Mouse (Mus musculus) kidney, postnatal 0 days (tissue): ENCODE results near the gene Hist1h2ak. TPM values are rescaled to one million over a fixed set of nuclear protein-coding genes. Genes with fewer than 3 reads are reported as not detected.
"Not testable (repeated sequence)": the region's sequence is repeated elsewhere in the genome, so short reads cannot be mapped to it uniquely, and the experiment has no call there.

Source experiments
- ATAC-seq: fragments of 200-750 bp; cut with Nextera tagmentation; replicated peaks from 2 replicates; pipeline ENCODE4 v1.8.0; 2017; ENCODE audit warnings: low read depth, moderate number of reproducible peaks, moderate TSS enrichment, moderate library complexity; ENCODE audit not compliant: low FRiP score
- DNase-seq: peaks from one replicate; pipeline ENCODE4 v3.0.0-alpha.2; 2016; ENCODE audit warnings: low spot score
- H3K27ac ChIP-seq: fragments of 300-500 bp; sonication (generic); 2 replicates; pipeline ENCODE4 v1.5.1; 2014; ENCODE audit warnings: mild to moderate bottlenecking
- H3K27me3 ChIP-seq: fragments of 300-500 bp; sonication (generic); 2 replicates; pipeline ENCODE4 v1.6.1; 2014; ENCODE audit warnings: low read length, mixed read lengths; ENCODE audit not compliant: insufficient read depth
- H3K36me3 ChIP-seq: fragments of 300-500 bp; sonication (generic); 2 replicates; pipeline ENCODE4 v1.6.1; 2014; ENCODE audit warnings: low read length, mixed read lengths; ENCODE audit not compliant: insufficient read depth
- H3K4me1 ChIP-seq: fragments of 300-500 bp; sonication (generic); replicated peaks from 2 replicates; pipeline ENCODE4 v1.6.1; 2014; ENCODE audit warnings: antibody characterized with exemption, low read length, mixed read lengths; ENCODE audit not compliant: insufficient read depth
- H3K4me2 ChIP-seq: fragments of 300-500 bp; sonication (generic); 2 replicates; pipeline ENCODE4 v1.6.1; 2014; ENCODE audit warnings: mild to moderate bottlenecking, low read length, moderate library complexity, mixed read lengths
- H3K4me3 ChIP-seq: fragments of 300-500 bp; sonication (generic); replicated peaks from 2 replicates; pipeline ENCODE4 v1.5.1; 2014; ENCODE audit warnings: low read depth, low read length
- H3K9ac ChIP-seq: fragments of 300-500 bp; sonication (generic); 2 replicates; pipeline ENCODE4 v1.6.1; 2014; ENCODE audit warnings: low read depth, low read length
- H3K9me3 ChIP-seq: fragments of 300-500 bp; sonication (generic); replicated peaks from 2 replicates; pipeline ENCODE4 v1.6.1; 2016; ENCODE audit warnings: low read length, inconsistent platforms, mixed read lengths
- CTCF ChIP-seq: IDR thresholded peaks from 2 replicates; pipeline ENCODE4 v1.5.1; 2016; ENCODE audit warnings: antibody characterized with exemption, low read depth, mild to moderate bottlenecking, moderate library complexity
- WGBS: fragments of 180-500 bp; shearing (Covaris S2); extraction: QIAGEN DNeasy Blood & Tissue Kit; methylation state at CpG from one replicate; pipeline ENCODE4 v1.1.7; 2014; 5-methylcytosine and 5-hydroxymethylcytosine counted together
- polyA plus RNA-seq: library from polyadenylated mRNA; unstranded; fragments of >200 nt; fragmentation: Nextera tagmentation; extraction: Ambion mirVana; gene quantifications from 2 replicates; pipeline ENCODE4 v1.2.1, GENCODE M21; 2015

Gene Hist1h2ak
- polyA plus RNA-seq, 1 experiment from 2014 or later, result 18.1 TPM

GRCm38 (mm10) chr13:21751417-21751816 lies 2.2 kb downstream of the Hist1h2ak start:
- Histone ChIP-seq H3K4me1 (no peaks in the 10 kb centered on the region), H3K9me3 (no peaks in the 10 kb centered on the region), H3K9ac (no peak overlapping the region), H3K4me3 (no peak overlapping the region), H3K27me3 (no peaks in the 10 kb centered on the region), H3K27ac (no peak overlapping the region), H3K36me3 (no peaks in the 10 kb centered on the region), H3K4me2 (no peak overlapping the region)
- ATAC-seq (no peak), DNase-seq (no peak)
- TF ChIP-seq CTCF, result no peak

- under 1% methylated on average over 43 of the region's 56 CpGs for WGBS
- H3K9me3 ChIP-seq, H3K27me3 ChIP-seq, H3K36me3 ChIP-seq, H3K4me1 ChIP-seq: not testable (repeated sequence)
- peak within 1 kb of the TSS; percentile 86 for H3K27ac ChIP-seq
- ATAC-seq (peak; percentile 70), DNase-seq (peak; percentile 90)
- peak within 1 kb of the TSS; percentile 43 for H3K9ac ChIP-seq
- peak within 1 kb of the TSS; percentile 51 for H3K4me2 ChIP-seq
- H3K4me3 ChIP-seq, result peak within 1 kb of the TSS; percentile 35
These were observed 3.2 kb downstream of the Hist1h2ak start, which contains the start of gene Hist1h4k for GRCm38 (mm10) chr13:21750159-21751017. Gene Hist1h4k, minus strand, starts transcription at chr13:21750505.

DNA sequence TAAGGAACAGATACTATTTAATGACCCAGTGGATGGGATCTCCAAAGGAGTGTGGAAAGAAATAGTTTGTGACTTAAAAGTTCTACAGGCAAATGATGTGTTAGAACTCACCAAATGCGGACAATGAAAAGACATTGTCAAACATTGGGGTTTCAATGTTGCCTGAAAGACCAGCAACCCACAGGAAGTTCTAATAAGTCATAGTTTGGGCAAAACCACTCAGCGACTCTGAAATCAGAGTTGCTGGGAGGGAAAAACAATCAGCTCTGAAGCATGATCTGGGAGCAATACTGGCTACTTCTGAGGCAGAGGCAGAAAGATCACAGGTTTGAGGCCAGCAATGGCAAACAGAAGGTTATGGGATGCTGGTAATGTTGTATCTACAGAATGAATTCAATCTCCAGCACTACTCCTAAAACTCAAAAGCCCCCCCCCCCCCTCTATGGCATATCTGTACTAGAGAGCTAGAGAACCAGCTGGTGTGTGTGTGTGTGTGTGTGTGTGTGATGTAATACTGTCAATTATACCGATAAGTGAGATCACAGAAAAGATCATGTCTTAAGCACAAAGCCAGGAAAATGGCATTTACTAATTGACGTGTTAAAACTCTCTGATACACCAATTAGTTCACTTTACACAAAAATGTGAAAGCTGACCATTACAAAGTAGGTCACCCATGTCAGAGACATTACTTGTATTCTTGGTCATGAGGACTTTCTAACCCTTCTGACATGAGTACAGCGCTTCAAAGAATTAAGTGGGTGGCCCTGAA lies 4.1 kb downstream of the Hist1h2ak start:
- Histone ChIP-seq H3K9me3 (no peaks in the 10 kb centered on the region), H3K36me3 (no peaks in the 10 kb centered on the region), H3K4me3 (peak overlapping the region; percentile 35), H3K27ac (peak overlapping the region; percentile 86; the same call in 1 of the 2 replicates), H3K27me3 (no peaks in the 10 kb centered on the region), H3K4me1 (no peaks in the 10 kb centered on the region), H3K9ac (peak overlapping the region; percentile 43), H3K4me2 (peak overlapping the region; percentile 51)
- no peak for TF ChIP-seq CTCF
- WGBS, result 5% methylated on average over 5 of the region's 5 CpGs
- ATAC-seq (no peak), DNase-seq (peak; percentile 38)

- H3K4me2 ChIP-seq, result no peak overlapping the region
- ATAC-seq (no peak), DNase-seq (no peak)
- TF ChIP-seq CTCF, result no peak
- H3K4me1 ChIP-seq, result no peaks in the 10 kb centered on the region
- no peak overlapping the region for H3K27ac ChIP-seq
- H3K9me3 ChIP-seq, result no peaks in the 10 kb centered on the region
- H3K9ac ChIP-seq, result no peak overlapping the region
- no peaks in the 10 kb centered on the region for H3K27me3 ChIP-seq
- no peak overlapping the region for H3K4me3 ChIP-seq
- 78% methylated on average over 1 of the region's 1 CpGs for WGBS
- H3K36me3 ChIP-seq, result no peaks in the 10 kb centered on the region
These were observed 8.6 kb downstream of the Hist1h2ak start for GRCm38 (mm10) chr13:21745006-21745405.

DNA sequence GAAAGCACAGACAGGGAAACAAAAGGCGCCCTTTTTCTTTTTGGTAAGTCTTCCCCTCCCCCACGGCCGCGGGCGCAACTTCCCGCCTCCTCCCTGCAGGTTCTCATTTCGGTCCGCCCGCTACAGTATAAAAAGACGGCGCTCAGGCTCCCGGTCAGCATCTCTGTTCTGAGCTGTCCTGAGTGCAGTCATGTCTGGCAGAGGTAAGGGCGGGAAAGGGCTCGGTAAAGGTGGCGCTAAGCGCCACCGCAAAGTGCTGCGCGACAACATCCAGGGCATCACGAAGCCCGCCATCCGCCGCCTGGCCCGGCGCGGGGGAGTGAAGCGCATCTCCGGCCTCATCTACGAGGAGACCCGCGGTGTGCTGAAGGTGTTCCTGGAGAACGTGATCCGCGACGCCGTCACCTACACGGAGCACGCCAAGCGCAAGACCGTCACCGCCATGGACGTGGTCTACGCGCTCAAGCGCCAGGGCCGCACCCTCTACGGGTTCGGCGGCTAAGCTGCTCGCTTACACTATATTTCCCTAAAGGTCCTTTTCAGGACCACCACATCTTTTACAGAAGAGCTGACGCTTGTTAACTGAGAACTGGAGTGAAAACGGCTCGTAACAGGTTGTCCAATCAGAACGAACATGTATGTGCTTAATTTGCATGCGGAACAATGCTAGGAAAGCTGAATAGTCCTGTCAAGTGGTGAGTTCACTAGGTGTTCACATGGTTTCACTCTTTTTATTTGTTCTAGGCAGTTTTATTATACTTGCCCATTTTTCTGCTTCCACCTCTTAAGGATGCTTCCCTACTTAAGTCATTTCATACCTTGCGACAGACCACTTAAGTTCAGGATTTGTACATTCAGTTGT lies 18.5 kb downstream of the Hist1h2ak start, which contains the start of gene Hist1h4j:
Gene Hist1h4j (plus strand): TSS at position 159 of the 862 bp plus-strand sequence.
- peak within 1 kb of the TSS; percentile 47 for H3K4me3 ChIP-seq
- H3K27ac ChIP-seq, result peak within 1 kb of the TSS; percentile 93
- H3K27me3 ChIP-seq, H3K9me3 ChIP-seq, H3K4me1 ChIP-seq, H3K36me3 ChIP-seq: not testable (repeated sequence)
- ATAC-seq (peak; percentile 85), DNase-seq (peak; percentile 92)
- WGBS, result under 1% methylated on average over 43 of the region's 56 CpGs
- H3K9ac ChIP-seq, result peak within 1 kb of the TSS; percentile 62
- H3K4me2 ChIP-seq, result peak within 1 kb of the TSS; percentile 68
